Mouse (Mus musculus): ENCODE results near the gene Kif19a.

Gene Kif19a

GRCm38 (mm10) chr11:114809371-114809770 is 44.2 kb downstream of the Kif19a start:
- no peak for DNase-seq

GRCm38 (mm10) chr11:114810344-114810743 is 45.2 kb downstream of the Kif19a start:
- no peak for DNase-seq

GRCm38 (mm10) chr11:114812731-114813240 is 47.6 kb downstream of the Kif19a start:
- DNase-seq = peak; percentile 94

GRCm38 (mm10) chr11:114814873-114815592 is 49.8 kb downstream of the Kif19a start:
- no peak for DNase-seq

- no peak for DNase-seq
Measured at GRCm38 (mm10) chr11:114816934-114817333, 51.7 kb downstream of the Kif19a start.

- DNase-seq = no peak
Measured at GRCm38 (mm10) chr11:114818185-114818584, 53.0 kb downstream of the Kif19a start.

GRCm38 (mm10) chr11:114819110-114819509 is 53.9 kb downstream of the Kif19a start:
- DNase-seq = no peak

- DNase-seq = no peak
Measured at GRCm38 (mm10) chr11:114820444-114820843, 55.3 kb downstream of the Kif19a start.

GRCm38 (mm10) chr11:114821325-114821724 is 56.1 kb downstream of the Kif19a start:
- DNase-seq = no peak

GRCm38 (mm10) chr11:114822727-114823126 is 57.5 kb downstream of the Kif19a start:
- peak; percentile 76 for DNase-seq

GRCm38 (mm10) chr11:114823199-114823725 is 58.1 kb downstream of the Kif19a start:
- DNase-seq = no peak

- peak; percentile 78 for DNase-seq
Measured at GRCm38 (mm10) chr11:114826686-114827085, 61.5 kb downstream of the Kif19a start.

- peak; percentile 87 for DNase-seq
Measured at GRCm38 (mm10) chr11:114829499-114830432, 64.6 kb downstream of the Kif19a start.

- DNase-seq = no peak
Measured at GRCm38 (mm10) chr11:114830433-114830773, 65.2 kb downstream of the Kif19a start.

- DNase-seq = no peak
Measured at GRCm38 (mm10) chr11:114833166-114833565, 68.0 kb downstream of the Kif19a start.
